Mouse (Mus musculus): ENCODE measurements around the gene Ptprm.

Gene Ptprm

DNA sequence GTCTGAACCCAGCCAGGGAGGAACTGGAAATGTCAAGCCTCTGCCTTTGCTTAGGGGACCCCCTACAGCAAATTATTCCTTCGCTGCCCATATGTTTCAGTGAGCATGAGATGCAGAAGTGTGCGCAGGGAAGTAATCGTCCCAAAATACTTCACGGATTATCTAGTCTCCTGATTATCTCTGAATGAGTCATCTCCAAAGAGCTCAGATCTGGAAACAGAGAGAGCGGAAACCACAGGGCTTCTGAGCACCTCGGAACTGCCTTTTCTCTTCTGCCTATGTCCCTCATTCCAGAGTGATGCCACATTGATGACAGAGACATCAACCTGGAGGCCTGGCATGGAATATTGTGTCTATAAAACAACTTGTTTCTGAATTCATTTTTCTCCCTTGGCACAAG lies 11.3 kb downstream of the Ptprm start:
- no peak for DNase-seq

DNA sequence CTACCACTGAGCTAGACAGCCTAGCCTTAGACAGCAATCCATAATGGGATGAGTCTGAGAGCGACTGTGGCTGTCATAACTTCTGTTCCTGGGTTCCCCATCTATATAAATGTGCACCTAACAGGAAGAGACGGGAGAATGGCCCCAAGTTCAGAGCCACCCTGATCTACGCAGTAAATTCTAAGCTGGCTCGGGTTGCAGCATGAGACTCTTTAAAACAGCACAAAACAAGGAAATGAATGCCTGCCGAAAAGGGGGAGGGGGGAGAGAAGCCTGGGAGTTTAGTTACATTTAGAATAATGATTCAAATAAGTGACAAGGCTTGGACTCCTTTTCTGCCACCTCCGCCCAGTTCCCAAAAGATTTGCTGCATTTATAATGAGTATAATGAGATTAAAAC lies 13.9 kb downstream of the Ptprm start:
- no peak for DNase-seq

DNA sequence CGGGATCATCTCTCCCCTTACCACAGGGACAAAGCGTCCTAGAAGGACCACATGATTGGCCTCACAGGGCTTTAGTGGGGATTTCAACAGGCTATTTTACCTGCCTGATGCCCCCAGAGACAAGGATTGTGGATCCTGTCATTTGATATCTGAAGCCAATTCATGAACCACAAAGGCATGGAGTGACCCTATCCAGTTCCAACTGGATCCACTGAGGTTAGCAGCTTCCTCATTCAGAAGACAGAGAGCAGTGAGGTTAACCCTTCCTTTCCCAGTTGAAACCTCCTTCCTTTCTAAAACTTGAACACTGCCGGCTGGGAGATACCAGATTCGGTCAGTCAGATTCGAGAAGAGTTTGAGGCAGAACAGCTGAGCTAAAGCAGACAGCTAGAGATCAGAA lies 14.7 kb downstream of the Ptprm start:
- DNase-seq: no peak

DNA sequence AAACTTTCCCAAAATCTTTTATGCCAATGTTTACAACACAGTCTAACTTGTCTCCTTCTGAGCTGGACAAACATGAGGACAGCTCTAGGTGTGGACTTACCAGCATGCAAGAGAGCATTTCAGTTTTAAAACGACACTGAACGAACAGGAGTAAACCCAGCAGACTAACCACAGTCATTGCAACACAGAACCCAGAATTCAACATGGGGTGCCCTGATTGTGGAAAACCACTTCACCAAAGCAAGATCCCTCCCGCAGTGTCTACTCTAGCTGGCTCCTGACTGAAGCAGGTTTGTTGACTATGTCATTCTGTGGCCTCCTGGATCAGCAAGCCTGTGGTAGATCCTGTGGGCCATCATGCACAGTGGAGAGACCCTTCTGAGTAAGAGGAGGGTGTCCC lies 19.9 kb downstream of the Ptprm start:
- no peak for DNase-seq

DNA sequence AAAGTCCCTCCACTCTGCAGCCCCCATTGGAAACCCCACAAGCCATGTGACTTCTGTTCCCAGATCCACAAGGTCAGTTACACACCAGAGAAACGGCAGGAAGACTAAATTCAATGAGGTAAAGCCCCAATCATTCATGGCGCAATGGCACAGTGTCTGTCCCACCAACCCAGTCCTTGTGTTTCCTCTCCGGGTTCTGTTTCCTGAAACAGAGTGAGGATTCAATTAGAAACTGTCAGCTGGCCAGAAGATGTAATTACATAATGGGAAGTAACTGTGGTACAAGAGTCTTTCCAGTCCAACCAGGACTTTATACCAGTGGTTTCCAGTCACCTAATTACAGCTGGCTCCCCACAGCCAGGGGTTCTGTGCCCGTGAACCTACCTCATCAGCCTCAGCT lies 24.8 kb downstream of the Ptprm start:
- DNase-seq: no peak

DNA sequence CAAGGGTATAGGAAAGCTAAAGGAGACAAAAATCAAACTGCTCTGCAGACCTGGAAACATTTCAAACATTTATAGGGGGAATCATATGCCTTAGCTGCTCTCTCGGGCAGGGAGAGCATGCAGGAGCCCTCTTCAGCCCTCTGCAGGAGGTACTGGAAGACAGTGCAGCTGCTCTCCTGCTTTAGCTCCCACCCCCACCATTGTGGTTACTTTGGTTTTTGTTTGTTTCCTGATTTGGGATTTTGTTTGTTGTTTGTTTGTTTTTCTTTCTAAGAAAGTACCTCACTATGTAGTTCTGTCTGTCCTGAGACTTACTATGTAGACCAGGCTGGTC lies 29.8 kb downstream of the Ptprm start:
- no peak for DNase-seq

DNA sequence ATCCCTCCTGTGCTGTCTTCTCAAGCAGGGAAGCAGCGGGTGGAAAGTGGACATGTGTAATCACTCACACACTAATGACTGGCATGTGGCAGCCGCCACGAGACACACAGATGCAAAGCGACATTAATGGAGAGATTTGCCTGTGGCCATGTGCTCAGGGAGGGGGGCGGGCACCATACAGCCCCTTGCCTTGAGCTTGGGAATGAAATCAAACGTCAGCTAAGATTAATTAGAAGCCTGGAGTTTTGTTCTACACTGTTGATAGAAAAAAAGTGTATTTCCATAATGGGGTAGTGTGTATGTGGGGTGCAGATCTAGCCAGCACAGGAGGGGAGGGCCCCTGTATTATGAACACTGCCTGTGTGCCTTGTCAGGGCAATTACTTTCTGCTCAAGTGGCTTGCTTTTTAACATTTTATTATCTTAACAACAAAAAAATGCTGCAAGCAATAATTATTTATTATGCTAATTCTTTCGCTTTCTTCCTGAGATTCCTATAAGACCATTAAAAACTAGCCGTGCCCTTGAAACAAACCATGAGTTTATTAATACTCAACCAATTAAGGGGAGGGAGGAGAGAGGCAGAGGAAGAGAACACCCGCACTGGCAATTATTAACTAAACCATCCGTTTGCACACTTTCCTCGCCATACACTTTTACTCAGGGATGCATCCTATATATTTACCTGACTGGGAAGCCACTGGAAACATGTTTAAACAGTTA lies 30.3 kb downstream of the Ptprm start:
- no peak for DNase-seq

DNA sequence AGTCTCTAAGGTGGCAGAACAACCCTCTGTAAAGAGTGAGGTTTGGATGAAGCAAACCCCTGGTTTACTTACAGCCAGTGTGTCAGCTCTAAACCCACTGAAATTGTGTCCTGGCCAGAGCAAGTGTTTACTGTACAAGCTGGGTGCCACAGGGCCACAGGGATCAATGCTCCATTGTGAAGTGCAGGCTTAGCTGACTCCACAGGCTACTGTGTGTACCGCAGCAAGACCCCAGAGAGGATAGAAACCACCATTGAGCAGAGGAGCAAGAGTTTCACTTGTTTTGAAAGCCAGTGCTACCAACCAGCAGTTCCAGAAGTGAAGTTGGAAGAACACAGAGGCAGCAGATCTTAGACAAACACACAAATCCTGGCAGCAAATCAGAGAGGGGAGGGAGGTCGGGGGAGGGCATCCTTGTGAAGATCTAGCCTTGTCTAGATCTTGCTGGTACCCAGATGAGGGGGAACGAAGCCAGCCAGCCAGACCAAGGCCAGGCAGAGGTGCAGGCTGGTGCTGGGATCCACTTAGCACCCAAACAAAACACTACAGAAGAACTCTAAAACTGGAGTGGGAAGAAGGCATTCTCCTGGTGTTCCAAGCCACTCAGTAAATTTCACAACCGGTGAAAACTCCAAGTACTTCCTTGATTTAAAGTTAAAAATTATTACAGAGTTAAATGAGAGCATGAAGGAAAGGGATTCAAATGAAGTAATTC lies 39.6 kb downstream of the Ptprm start:
- DNase-seq: no peak

DNA sequence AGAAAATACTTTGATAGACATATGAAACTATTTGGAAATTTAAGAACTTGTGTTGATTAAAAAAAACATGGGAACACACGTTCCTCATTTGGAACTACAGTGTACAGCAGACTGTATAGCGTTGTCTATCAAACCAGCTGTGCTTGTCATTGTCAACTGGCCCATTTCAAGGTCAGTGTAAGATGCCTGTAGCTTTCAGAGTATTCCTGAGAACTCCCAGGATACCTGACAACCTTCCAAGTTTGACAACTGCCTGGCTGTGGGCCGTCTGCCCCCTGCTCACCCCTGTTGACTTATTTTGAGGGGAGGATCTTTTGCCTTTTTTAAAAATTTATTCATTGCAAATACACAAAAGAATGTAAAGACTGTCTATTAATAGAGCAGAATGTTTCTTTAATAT lies 45.8 kb downstream of the Ptprm start:
- no peak for DNase-seq

DNA sequence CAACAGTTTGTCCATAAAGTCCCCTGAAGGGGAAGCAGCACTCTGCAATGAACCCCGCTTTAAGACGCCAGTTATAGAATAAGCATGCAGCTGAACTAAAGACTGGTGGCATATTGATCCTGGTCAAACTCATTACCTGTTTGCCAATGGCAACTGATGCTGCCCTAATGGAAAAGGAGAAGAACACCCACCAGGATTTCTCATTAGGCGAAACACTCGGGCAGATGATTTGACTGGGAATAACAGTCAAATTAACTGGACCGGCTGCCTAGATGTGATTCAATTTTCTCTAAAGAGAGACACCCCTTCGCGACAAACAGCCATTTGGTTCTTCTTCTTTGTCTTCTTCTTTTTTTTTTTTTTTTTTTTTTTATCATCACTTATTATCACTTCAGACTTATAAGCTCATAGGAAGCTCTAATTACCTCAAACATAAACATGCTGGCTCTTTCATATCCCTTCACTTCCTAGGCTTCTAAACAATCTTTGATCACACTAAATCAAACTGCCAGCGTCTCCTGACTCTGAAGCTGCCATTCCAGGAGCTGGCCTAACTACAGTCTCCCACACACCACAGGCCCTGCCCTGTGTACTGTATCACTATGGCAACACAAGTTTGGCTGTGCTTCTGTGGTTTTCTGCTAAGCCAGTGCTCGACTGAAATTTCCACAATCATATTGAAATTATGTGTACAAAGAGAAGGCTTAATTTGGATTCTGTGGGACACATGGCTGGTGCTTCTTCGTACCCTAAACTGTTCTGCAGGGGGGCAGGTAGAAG lies 48.0 kb downstream of the Ptprm start:
- DNase-seq: no peak

DNA sequence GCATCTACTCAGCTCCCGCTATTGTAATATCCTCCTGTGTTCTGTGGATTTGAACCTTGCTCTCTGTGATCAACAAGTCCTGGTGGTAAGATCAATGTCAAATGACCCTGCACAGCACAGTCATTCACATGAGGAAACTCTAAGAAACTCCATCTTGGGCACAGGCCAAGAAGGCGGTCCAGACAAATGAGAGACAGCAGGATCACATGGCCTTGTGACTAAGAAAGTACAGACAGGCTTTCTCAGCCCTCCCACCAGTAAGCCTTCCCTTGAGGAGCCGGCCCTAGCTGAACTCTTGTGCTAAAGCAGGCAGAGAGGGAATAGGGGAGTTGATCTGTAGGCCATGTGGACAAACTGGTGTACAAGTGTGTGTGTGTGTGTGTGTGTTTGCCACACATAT lies 49.4 kb downstream of the Ptprm start:
- no peak for DNase-seq

DNA sequence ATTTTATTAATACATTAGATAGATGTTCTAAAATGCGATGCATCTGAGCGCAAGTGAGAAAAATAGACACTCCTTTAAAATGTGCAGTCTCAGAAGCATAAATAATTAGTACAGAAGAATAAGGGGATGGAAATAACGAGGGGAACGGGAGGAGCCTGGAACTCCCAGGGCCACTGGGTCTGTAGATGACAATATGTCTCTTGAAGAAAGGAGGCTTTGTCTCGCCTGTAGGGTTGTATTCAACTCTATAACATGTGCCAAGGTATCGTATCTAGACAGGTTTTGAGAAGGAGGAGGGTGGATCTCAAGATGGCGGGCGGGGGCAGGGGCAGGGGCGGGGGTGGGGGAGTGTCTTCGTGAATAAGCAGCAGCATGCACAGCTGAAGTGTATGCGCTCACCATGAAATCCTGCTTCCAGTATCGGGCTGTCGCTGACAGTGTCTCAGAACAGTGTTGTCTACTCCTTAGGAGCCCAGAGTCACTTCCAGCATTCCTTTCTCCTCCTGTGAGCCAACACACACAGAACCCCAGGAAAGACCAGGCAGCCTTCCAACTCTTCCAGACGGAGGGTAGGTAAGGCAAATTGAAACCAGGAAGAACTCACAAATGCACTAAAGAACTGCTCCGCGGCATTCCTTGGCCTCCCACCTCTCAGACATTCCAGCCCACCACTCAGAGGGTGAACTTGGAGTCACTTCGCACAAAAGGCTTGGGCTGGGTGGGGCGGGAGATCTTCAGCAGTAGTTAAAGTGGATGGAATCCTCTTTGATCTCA lies 50.7 kb downstream of the Ptprm start:
- DNase-seq: no peak

DNA sequence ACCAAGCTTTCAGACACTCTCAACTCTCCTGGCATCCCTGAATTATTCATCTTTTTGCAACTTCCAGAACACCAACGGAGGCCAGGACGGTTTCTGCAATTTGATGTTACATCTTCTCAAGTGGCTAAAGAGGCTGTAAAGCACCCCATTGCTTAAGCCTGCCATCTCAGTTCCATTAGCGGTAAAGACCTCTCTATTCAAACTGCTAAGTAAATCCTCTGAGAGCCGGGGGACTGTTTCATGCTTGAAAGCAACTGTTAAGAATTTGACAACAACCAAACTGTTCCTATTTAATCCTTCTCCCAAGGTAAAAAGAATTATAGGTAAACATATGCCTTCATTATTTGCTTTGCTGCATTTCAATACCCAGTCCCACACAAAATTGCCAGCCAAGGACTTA lies 51.7 kb downstream of the Ptprm start:
- DNase-seq: no peak

DNA sequence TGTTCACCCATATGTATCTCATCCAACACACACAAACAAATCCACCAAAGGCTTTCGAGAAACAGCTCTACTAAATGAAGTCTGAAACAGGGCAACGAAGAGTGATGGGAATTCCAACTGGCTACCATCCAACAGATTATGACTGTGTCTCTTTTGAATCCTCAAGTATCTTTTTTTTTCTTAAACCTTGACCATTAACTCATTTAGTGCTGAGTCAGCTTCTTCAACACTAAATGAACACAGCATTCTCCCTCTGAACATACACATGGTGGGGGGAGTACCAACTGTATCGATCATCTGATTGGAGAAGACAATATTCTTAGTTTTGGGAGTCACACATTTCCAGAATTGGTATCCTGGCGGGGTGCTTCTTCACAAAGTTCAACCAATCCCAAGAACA lies 52.2 kb downstream of the Ptprm start:
- no peak for DNase-seq

DNA sequence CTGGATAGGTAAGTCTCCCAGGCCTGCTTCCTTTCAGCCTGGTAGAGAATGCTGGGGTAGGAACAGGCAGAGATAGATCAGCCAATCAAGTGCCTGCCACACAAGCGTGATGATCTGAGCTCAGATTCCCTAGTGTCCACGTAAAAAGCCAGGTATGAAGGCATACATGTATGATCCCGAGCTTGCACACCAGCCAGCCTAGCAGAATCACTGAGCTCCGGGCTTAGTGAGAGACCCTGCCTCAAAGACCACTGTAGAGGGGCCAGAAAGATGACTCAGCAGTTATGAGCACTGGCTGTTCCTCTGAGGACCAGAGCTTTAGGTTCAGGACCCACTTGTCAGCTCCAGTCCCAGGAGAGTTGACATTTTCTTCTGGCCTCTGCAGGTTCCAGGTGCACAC lies 52.9 kb downstream of the Ptprm start:
- DNase-seq: no peak

DNA sequence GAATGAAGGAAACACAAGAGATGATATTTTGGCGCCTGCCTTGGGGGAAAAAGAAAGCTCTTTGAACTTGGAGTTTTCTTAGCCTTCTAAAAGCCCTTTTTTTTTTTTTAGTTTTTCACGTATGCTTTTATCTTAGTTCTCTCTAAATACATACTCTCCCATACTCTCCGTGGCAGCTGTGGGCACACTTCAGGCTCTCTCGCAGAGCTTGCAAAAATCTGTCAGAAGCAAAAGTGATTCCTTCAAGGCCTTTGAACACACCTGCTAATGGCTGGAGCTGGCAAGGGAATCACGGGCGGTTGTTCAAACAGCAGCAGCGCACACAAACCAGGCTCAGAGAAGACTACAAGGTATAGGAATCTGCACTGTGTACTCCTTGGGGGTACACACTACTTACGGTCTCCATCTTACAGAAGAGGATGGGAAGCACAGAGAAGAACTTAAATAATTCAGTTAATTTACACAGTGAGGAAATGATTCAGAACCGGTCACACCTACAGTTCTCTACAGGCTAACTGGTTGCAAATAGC lies 55.9 kb downstream of the Ptprm start:
- DNase-seq: no peak

DNA sequence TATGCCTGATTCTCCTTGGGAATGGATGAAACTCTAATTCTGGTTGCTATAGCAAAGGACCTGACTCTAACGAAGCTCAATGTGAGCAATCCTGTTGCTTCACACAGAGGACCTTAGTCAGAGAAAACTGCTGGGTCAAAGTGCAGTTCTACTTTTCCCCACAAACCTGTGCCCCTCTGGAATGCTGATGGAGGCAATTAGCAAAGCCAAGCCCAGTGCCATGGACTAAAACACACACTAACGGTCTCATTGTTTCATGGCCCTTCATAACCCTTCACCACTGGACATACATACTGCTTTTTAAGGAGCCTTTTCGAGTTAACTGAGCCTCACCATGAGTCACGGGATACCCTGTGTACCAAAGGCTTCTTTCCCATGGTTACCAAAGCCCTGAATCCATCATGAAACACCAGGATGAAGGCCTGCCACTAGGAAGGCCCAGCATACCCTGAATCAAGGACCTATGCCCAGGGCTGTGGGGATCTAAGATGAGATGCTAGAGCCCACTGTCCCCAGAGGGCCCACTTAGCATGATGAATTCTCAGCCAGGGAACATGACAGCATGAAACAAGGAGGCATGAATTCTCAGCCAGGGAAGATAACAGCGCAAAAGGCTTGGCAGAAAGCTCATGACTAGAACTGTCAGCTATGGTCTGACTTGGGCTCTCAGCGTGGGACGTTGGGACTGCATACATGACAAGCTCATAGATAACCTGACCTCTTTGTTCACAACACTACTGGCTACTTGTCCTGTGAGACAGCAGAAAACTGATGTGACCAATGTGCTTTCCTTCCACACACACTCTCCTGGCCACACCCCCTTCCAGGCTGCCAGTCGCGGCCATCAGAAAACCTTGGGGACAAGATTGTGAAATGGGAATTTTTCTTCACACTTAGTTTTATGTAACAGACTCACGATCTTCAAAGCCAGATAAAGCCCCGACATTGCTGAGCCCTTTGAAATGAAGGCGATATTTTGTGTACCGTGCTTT lies 57.4 kb downstream of the Ptprm start:
- DNase-seq: no peak

DNA sequence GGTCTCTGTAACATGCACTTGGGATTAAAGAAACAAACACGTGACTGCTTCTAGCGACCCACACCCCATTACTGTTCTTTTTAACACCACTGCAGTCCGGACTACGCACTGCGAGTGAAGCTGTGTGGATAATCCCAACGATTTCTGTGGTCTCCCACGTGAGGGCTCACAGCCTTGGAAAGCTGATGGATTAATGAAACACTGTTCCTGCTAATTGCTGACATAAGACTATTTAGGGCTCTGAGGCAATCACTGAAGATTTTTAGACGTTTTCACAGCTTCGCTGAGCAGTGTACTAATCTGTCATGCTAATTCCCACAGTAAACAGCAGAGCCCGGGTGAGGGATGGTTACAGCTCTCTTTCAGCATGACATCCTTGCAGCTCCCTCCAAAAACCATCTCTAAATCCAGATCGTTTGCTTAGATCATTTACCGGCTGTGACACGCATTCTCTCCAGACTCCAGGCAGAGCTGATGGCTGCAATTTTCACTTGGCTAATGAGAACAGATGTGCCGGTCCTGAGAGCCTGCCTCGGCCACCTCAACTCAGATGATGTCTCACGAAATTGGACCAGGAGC lies 63.5 kb downstream of the Ptprm start:
- no peak for DNase-seq

DNA sequence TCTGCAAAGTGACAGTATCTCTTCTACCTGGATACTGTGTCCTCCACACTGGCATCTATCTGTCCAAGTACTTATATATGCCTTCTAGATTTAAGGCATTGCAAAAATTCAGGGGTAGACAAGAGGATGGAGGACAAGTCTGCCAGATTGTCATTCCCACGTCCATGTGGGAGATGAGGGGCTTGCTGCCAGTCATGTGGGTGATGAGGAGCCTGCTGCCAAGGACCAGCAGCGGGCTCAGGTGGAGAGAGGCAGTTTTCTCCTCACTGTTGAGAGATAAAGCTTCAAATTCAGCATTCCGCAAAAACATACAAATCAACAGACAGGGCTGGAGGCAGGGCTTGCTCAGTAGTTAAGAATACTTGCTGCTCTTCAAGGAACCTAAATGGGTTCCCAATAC lies 66.8 kb downstream of the Ptprm start:
- no peak for DNase-seq

DNA sequence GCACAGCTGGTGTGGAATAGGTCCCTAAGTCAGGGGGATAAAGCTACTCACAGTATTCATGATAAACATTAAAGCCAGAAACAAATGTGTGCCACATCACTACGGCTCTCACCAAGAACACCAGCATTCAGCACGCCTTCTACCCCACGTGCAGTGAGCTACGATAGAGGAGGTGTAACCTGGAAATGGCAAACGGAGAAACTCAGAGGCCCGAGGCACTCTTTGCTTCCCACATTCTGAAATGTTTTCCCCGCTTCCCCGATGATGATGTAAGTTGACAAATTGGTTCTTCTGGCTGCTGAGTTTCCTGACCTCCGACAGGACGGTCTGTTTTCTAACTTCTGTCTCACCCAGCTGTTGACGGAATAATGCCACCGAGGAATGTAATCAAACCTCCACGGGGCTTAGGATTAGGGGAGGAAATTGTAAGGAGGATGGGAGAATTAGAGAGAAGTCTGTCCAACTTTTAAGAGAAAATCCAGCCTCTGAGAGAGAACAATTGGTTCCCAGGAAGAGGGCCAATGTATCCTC lies 72.6 kb downstream of the Ptprm start:
- no peak for DNase-seq
